Mouse (Mus musculus) MEL (cell line): ENCODE measurements around the gene Dmrt2. TPM values are rescaled to one million over a fixed set of nuclear protein-coding genes. Genes with fewer than 3 reads are reported as not detected.

ENCODE experiments used
- DNase-seq: peaks from one replicate; pipeline ENCODE4 v3.0.0; 2011; ENCODE audit warnings: low read depth, low spot score
- H3K27ac ChIP-seq: 2 replicates; pipeline ENCODE4 v1.5.1; 2012; ENCODE audit warnings: low read depth, mild to moderate bottlenecking, control low read depth, low read length, moderate library complexity; ENCODE audit not compliant: control insufficient read depth
- H3K27me3 ChIP-seq, 2 experiments: fragments of 150-350 bp in 1 of 2; sonication (generic) in 1 of 2; 2 replicates each; pipeline ENCODE4 v1.6.1; 2012; ENCODE audit warnings: low read length in 2 of 2, mild to moderate bottlenecking in 2 of 2, improper control_type of control experiment in 1 of 2, moderate library complexity in 1 of 2; ENCODE audit not compliant: insufficient read depth in 2 of 2, control insufficient read depth in 1 of 2
- H3K36me3 ChIP-seq, 2 experiments: 2 replicates each; pipeline ENCODE4 v1.6.1; 2012 to 2014; ENCODE audit warnings: low read length in 2 of 2, improper control_type of control experiment in 1 of 2, inconsistent platforms in 1 of 2, mild to moderate bottlenecking in 1 of 2; ENCODE audit not compliant: insufficient read depth in 2 of 2, control insufficient read depth in 1 of 2
- H3K4me1 ChIP-seq, 2 experiments: fragments of 150-350 bp in 1 of 2; sonication (generic) in 1 of 2; 2 replicates each; pipeline ENCODE4 v1.6.1; 2012; ENCODE audit warnings: low read length in 2 of 2, improper control_type of control experiment in 1 of 2, mild to moderate bottlenecking in 1 of 2; ENCODE audit not compliant: insufficient read depth in 2 of 2, control insufficient read depth in 1 of 2
- H3K4me3 ChIP-seq, 2 experiments: fragments of 150-350 bp in 1 of 2; sonication (generic) in 1 of 2; 2 replicates each; pipeline ENCODE4 v1.5.1; 2012; ENCODE audit warnings: low read depth in 2 of 2, low read length in 2 of 2, mild to moderate bottlenecking in 2 of 2, moderate library complexity in 2 of 2, control low read depth in 1 of 2, improper control_type of control experiment in 1 of 2; ENCODE audit not compliant: control insufficient read depth in 1 of 2, insufficient read depth in 1 of 2
- H3K79me2 ChIP-seq: 2 replicates; pipeline ENCODE4 v1.6.1; 2012; ENCODE audit warnings: mild to moderate bottlenecking, low read length, moderate library complexity; ENCODE audit not compliant: control insufficient read depth, poor library complexity, insufficient read depth
- H3K9ac ChIP-seq: 2 replicates; pipeline ENCODE4 v1.6.1; 2012; ENCODE audit warnings: low read depth, mild to moderate bottlenecking, control low read depth, low read length, moderate library complexity; ENCODE audit not compliant: control insufficient read depth, poor library complexity, severe bottlenecking
- H3K9me3 ChIP-seq: fragments of 150-350 bp; sonication (generic); replicated peaks from 2 replicates; pipeline ENCODE4 v1.6.1; 2012; ENCODE audit warnings: mild to moderate bottlenecking, low read length, improper control_type of control experiment, moderate library complexity; ENCODE audit not compliant: insufficient read depth
- CHD1 ChIP-seq: IDR thresholded peaks from 2 replicates; pipeline ENCODE4 v1.6.1; 2012; ENCODE audit warnings: low read depth, mild to moderate bottlenecking, inconsistent platforms, low read length, improper control_type of control experiment
- CTCF ChIP-seq, 3 experiments: IDR thresholded peaks in 2 of 3; conservative IDR thresholded peaks in 1 of 3; 2 replicates each; pipeline ENCODE4 v1.5.1; 2011 to 2012; ENCODE audit warnings: low read length in 3 of 3, low read depth in 2 of 3, mild to moderate bottlenecking in 2 of 3, improper control_type of control experiment in 1 of 3, inconsistent platforms in 1 of 3, mixed read lengths in 1 of 3, moderate library complexity in 1 of 3; ENCODE audit not compliant: control insufficient read depth in 1 of 3, insufficient read depth in 1 of 3, poor library complexity in 1 of 3, severe bottlenecking in 1 of 3
- ELF1 ChIP-seq: IDR thresholded peaks from 2 replicates; pipeline ENCODE4 v1.6.1; 2014; ENCODE audit warnings: low read depth, mild to moderate bottlenecking, inconsistent platforms, low read length, improper control_type of control experiment, moderate library complexity
- ETS1 ChIP-seq: IDR thresholded peaks from 2 replicates; pipeline ENCODE4 v1.6.1; 2012; ENCODE audit warnings: low read depth, mild to moderate bottlenecking, inconsistent platforms, low read length, improper control_type of control experiment, moderate library complexity
- GABPA ChIP-seq: IDR thresholded peaks from 2 replicates; pipeline ENCODE4 v1.6.1; 2012; ENCODE audit warnings: low read depth, mild to moderate bottlenecking, inconsistent platforms, low read length, improper control_type of control experiment, moderate library complexity
- GATA1 ChIP-seq: IDR thresholded peaks from 2 replicates; pipeline ENCODE4 v1.6.1; 2011; ENCODE audit warnings: low read depth, low read length, improper control_type of control experiment
- HCFC1 ChIP-seq: IDR thresholded peaks from 2 replicates; pipeline ENCODE4 v1.6.1; 2012; ENCODE audit warnings: low read depth, mild to moderate bottlenecking, inconsistent platforms, low read length, improper control_type of control experiment, moderate library complexity
- JUND ChIP-seq: IDR thresholded peaks from 2 replicates; pipeline ENCODE4 v1.6.1; 2011; ENCODE audit warnings: low read depth, mild to moderate bottlenecking, improper control_type of control experiment, low read length
- MAFK ChIP-seq: IDR thresholded peaks from 2 replicates; pipeline ENCODE4 v1.6.1; 2011; ENCODE audit warnings: low read depth, mild to moderate bottlenecking, low read length, improper control_type of control experiment, borderline replicate concordance
- MAX ChIP-seq: IDR thresholded peaks from 2 replicates; pipeline ENCODE4 v1.6.1; 2011; ENCODE audit warnings: low read length, improper control_type of control experiment
- MAZ ChIP-seq: IDR thresholded peaks from 2 replicates; pipeline ENCODE4 v1.6.1; 2012; ENCODE audit warnings: low read depth, mild to moderate bottlenecking, inconsistent platforms, low read length, improper control_type of control experiment
- MEF2A ChIP-seq: IDR thresholded peaks from 2 replicates; pipeline ENCODE4 v1.6.1; 2014; ENCODE audit warnings: low read depth, mild to moderate bottlenecking, inconsistent platforms, low read length, improper control_type of control experiment; ENCODE audit not compliant: poor library complexity, insufficient replicate concordance, severe bottlenecking; ENCODE audit errors: extremely low read depth
- MYB ChIP-seq: IDR thresholded peaks from 2 replicates; pipeline ENCODE4 v1.6.1; 2011; ENCODE audit warnings: mild to moderate bottlenecking, low read depth, low read length, improper control_type of control experiment
- MYC ChIP-seq: IDR thresholded peaks from 2 replicates; pipeline ENCODE4 v1.6.1; 2011; ENCODE audit warnings: low read depth, mild to moderate bottlenecking, low read length, improper control_type of control experiment, moderate library complexity
- NELFE ChIP-seq: IDR thresholded peaks from 2 replicates; pipeline ENCODE4 v1.6.1; 2011; ENCODE audit warnings: low read depth, low read length, improper control_type of control experiment
- POLR2A ChIP-seq, 2 experiments: IDR thresholded peaks; 2 replicates each; pipeline ENCODE4 v1.6.1; 2011 to 2012; ENCODE audit warnings: low read length in 2 of 2, mild to moderate bottlenecking in 2 of 2, control low read depth in 1 of 2, improper control_type of control experiment in 1 of 2, low read depth in 1 of 2, moderate library complexity in 1 of 2; ENCODE audit not compliant: control insufficient read depth in 1 of 2, insufficient read depth in 1 of 2, poor library complexity in 1 of 2
- POLR2AphosphoS5 ChIP-seq: IDR thresholded peaks from 2 replicates; pipeline ENCODE4 v1.6.1; 2012; ENCODE audit warnings: low read depth, borderline replicate concordance, mild to moderate bottlenecking, inconsistent platforms, low read length, moderate library complexity, mixed read lengths
- RCOR1 ChIP-seq: IDR thresholded peaks from 2 replicates; pipeline ENCODE4 v1.6.1; 2012; ENCODE audit warnings: low read depth, mild to moderate bottlenecking, inconsistent platforms, low read length, improper control_type of control experiment
- TBP ChIP-seq: IDR thresholded peaks from 2 replicates; pipeline ENCODE4 v1.8.0; 2011; ENCODE audit warnings: low read depth, low read length, improper control_type of control experiment
- ZC3H11A ChIP-seq: IDR thresholded peaks from 2 replicates; pipeline ENCODE4 v1.6.1; 2012; ENCODE audit warnings: low read depth, mild to moderate bottlenecking, inconsistent platforms, low read length, improper control_type of control experiment
- ZMIZ1 ChIP-seq: IDR thresholded peaks from 2 replicates; pipeline ENCODE4 v1.6.1; 2012; ENCODE audit warnings: low read depth, mild to moderate bottlenecking, inconsistent platforms, low read length, improper control_type of control experiment, moderate library complexity
- polyA plus RNA-seq, 2 experiments: library from polyadenylated mRNA; stranded (reverse) in 1 of 2; unstranded in 1 of 2; fragments of >175 nt in 1 of 2; fragments of >200 nt in 1 of 2; gene quantifications; 2 replicates each; pipeline versions ENCODE4 v1.2.1 to v1.2.4; 2012; ENCODE audit warnings: low replicate concordance in 2 of 2, low read depth in 1 of 2; ENCODE audit not compliant: insufficient read length in 2 of 2, insufficient read depth in 1 of 2, missing spikeins in 1 of 2
- total RNA-seq: library from RNA; depleted of rRNA; stranded (reverse); fragments of 300-350 nt; gene quantifications from 2 replicates; pipeline ENCODE4 v1.2.3, GENCODE M21; 2012

Dmrt2 gene
- total and polyA plus RNA-seq, 3 experiments, result not detected

GRCm38 (mm10) chr19:25652560-25652959 lies 19.7 kb upstream of the Dmrt2 start:
- no peaks in the 10 kb centered on the region for H3K36me3 ChIP-seq
- no peaks in the 10 kb centered on the region for H3K9me3 ChIP-seq
- H3K4me3 ChIP-seq, result no peak overlapping the region
- H3K27ac ChIP-seq, result no peak overlapping the region
- no peak overlapping the region for H3K9ac ChIP-seq
- TF ChIP-seq RCOR1, result no peak
- no peak for TF ChIP-seq MEF2A
- TF ChIP-seq POLR2A (IDR thresholded peaks at IDR 0.05; ENCODE audit: control insufficient read depth in 1 of 2, insufficient read depth in 1 of 2, low read depth in 1 of 2, low read length in 2 of 2, poor library complexity in 1 of 2), result no peak
- TF ChIP-seq TBP, result no peak
- TF ChIP-seq GATA1, result no peak
- TF ChIP-seq HCFC1, result no peak
- no peak for TF ChIP-seq ETS1
- TF ChIP-seq MYB, result no peak
- no peak for TF ChIP-seq POLR2AphosphoS5
- TF ChIP-seq ELF1, result no peak
- TF ChIP-seq MAX, result no peak
- TF ChIP-seq NELFE, result no peak
- no peak for TF ChIP-seq MAZ
- no peaks in the 10 kb centered on the region for H3K4me1 ChIP-seq
- no peaks in the 10 kb centered on the region for H3K79me2 ChIP-seq
- no peaks in the 10 kb centered on the region for H3K27me3 ChIP-seq
- no peak for DNase-seq

- DNase-seq, result no peak
- no peaks in the 10 kb centered on the region for H3K79me2 ChIP-seq
- no peaks in the 10 kb centered on the region for H3K27me3 ChIP-seq
- H3K9ac ChIP-seq, result no peak overlapping the region
- no peaks in the 10 kb centered on the region for H3K9me3 ChIP-seq
- H3K36me3 ChIP-seq, result no peaks in the 10 kb centered on the region
- H3K27ac ChIP-seq, result no peak overlapping the region
- no peak for TF ChIP-seq MAFK
- no peak for TF ChIP-seq ZMIZ1
- no peak for TF ChIP-seq ELF1
- no peak for TF ChIP-seq RCOR1
- no peak for TF ChIP-seq TBP
- no peak for TF ChIP-seq MAX
- no peak for TF ChIP-seq MEF2A
- TF ChIP-seq CTCF (IDR thresholded peaks at IDR 0.05 in 2 of 3, conservative IDR thresholded peaks at IDR 0.05 in 1 of 3; ENCODE audit: control insufficient read depth in 1 of 3, insufficient read depth in 1 of 3, low read depth in 2 of 3, low read length in 3 of 3, poor library complexity in 1 of 3, severe bottlenecking in 1 of 3), result no peak
- TF ChIP-seq GABPA, result no peak
- no peak for TF ChIP-seq MYC
- no peak for TF ChIP-seq ZC3H11A
- TF ChIP-seq CHD1, result no peak
- TF ChIP-seq GATA1, result no peak
- no peak for TF ChIP-seq MAZ
- TF ChIP-seq POLR2AphosphoS5, result no peak
- no peak for TF ChIP-seq JUND
- no peak for TF ChIP-seq NELFE
- H3K4me1 ChIP-seq, result no peaks in the 10 kb centered on the region
- H3K4me3 ChIP-seq, result no peak overlapping the region
These were observed 18.0 kb upstream of the Dmrt2 start for GRCm38 (mm10) chr19:25654034-25654749.
